Mouse (Mus musculus) midbrain, postnatal 0 days (tissue): Measurements from ENCODE around the gene Erf. TPM values are rescaled to one million over a fixed set of nuclear protein-coding genes. Genes with fewer than 3 reads are reported as not detected.

Experiments used
- ATAC-seq: fragments of 200-750 bp; cut with Nextera tagmentation; 2 replicates; pipeline ENCODE4 v1.8.0; 2017; ENCODE audit warnings: moderate number of reproducible peaks, mild to moderate bottlenecking, moderate TSS enrichment, moderate library complexity; ENCODE audit not compliant: low FRiP score
- DNase-seq: peaks from one replicate; pipeline ENCODE4 v3.0.0-alpha.2; 2015; ENCODE audit warnings: low spot score
- H3K27ac ChIP-seq: fragments of 300-500 bp; sonication (generic); 2 replicates; pipeline ENCODE4 v1.5.1; 2014; ENCODE audit warnings: low read depth, mild to moderate bottlenecking, low read length, mixed read lengths
- H3K27me3 ChIP-seq: fragments of 300-500 bp; sonication (generic); 2 replicates; pipeline ENCODE4 v1.6.1; 2014; ENCODE audit warnings: low read length, control low read depth, mixed read lengths; ENCODE audit not compliant: insufficient read depth
- H3K36me3 ChIP-seq: fragments of 300-500 bp; sonication (generic); 2 replicates; pipeline ENCODE4 v1.6.1; 2014; ENCODE audit warnings: low read length, control low read depth, mixed read lengths; ENCODE audit not compliant: insufficient read depth
- H3K4me1 ChIP-seq: fragments of 300-500 bp; sonication (generic); 2 replicates; pipeline ENCODE4 v1.6.1; 2014; ENCODE audit warnings: mild to moderate bottlenecking, control low read depth, antibody characterized with exemption, low read length, mixed read lengths; ENCODE audit not compliant: insufficient read depth
- H3K4me2 ChIP-seq: fragments of 300-500 bp; sonication (generic); 2 replicates; pipeline ENCODE4 v1.6.1; 2014; ENCODE audit warnings: low read depth, mild to moderate bottlenecking, low read length, mixed read lengths; ENCODE audit not compliant: poor library complexity, severe bottlenecking
- H3K4me3 ChIP-seq: fragments of 300-500 bp; sonication (generic); 2 replicates; pipeline ENCODE4 v1.5.1; 2014; ENCODE audit warnings: low read depth, mild to moderate bottlenecking, low read length, moderate library complexity
- H3K9ac ChIP-seq: fragments of 300-500 bp; sonication (generic); replicated peaks from 2 replicates; pipeline ENCODE4 v1.6.1; 2014; ENCODE audit warnings: mild to moderate bottlenecking, low read length, moderate library complexity, mixed read lengths; ENCODE audit not compliant: poor library complexity, severe bottlenecking
- H3K9me3 ChIP-seq: fragments of 300-500 bp; sonication (generic); 2 replicates; pipeline ENCODE4 v1.6.1; 2016; ENCODE audit warnings: low read length, control low read depth
- CTCF ChIP-seq: IDR thresholded peaks from 2 replicates; pipeline ENCODE4 v1.5.1; 2016; ENCODE audit warnings: antibody characterized with exemption, mild to moderate bottlenecking
- WGBS: fragments of 180-500 bp; shearing (Covaris S2); extraction: QIAGEN DNeasy Blood & Tissue Kit; methylation state at CpG from one replicate; pipeline ENCODE4 v1.1.7; 2014; 5-methylcytosine and 5-hydroxymethylcytosine counted together
- polyA plus RNA-seq: library from polyadenylated mRNA; unstranded; fragments of >200 nt; fragmentation: Nextera tagmentation; extraction: Ambion mirVana; gene quantifications from 2 replicates; pipeline ENCODE4 v1.2.1, GENCODE M21; 2015
- total RNA-seq: library from RNA; depleted of rRNA; stranded (reverse); fragments of >200 nt; gene quantifications from 2 replicates; pipeline ENCODE4 v1.2.3, GENCODE M21; 2014

The Erf gene
- total and polyA plus RNA-seq, 2 experiments from 2014 or later: 3.0 to 15.8 TPM

DNA sequence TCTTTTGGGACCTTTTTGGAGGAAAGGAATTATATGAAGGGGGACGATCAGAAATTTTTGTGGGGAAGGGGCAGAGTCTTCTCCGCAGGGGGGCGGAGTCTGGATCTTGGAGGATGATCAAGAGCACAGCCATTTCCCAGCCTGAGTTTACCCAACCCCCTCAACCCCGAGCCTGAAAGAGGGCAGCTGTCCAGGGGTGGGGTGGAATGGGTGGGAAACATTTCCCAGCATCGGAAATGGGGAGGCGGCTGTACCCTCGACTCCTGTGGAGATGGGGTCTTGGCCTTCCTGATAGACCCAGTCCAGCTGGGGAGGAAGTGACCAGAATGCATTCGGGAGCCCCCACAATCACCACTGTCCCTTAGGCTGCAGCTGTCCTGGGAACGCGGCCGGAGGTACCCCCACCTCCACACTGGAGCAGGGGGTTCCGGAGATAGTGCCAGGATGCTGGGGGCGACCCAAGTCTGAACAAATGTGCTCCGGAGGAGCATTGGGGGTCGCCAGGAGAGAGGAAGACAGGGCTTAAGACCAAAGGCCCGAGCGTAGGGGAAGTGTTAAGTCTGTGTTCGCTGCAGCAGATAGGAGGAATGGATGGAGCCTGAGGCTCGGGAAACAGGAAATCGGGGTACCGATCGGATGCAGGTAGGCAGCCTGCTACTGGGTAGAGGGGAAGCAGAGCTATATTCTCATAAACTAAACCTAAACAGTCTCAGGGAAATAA lies 670 bp upstream of the Erf start:
- H3K4me2 ChIP-seq: peak overlapping the region; percentile 99
- 0 out of 2 replicates have a peak, but pooled peaks have one; percentile 2 for TF ChIP-seq CTCF
- WGBS: 3% methylated on average over 22 of the region's 22 CpGs
- H3K9ac ChIP-seq: peak overlapping the region; percentile 74
- H3K9me3 ChIP-seq: no peaks in the 10 kb centered on the region
- H3K27me3 ChIP-seq: no peaks in the 10 kb centered on the region
- H3K27ac ChIP-seq: peak overlapping the region; percentile 44
- H3K36me3 ChIP-seq: no peaks in the 10 kb centered on the region
- H3K4me3 ChIP-seq: peak overlapping the region; percentile 83
- DNase-seq: peak; percentile 56
- peaks cover 28% of the 10 kb centered on the region; the same call in 1 of the 2 replicates for H3K4me1 ChIP-seq
- ATAC-seq: 0 out of 2 replicates have a peak, but pooled peaks have one; percentile 11

DNA sequence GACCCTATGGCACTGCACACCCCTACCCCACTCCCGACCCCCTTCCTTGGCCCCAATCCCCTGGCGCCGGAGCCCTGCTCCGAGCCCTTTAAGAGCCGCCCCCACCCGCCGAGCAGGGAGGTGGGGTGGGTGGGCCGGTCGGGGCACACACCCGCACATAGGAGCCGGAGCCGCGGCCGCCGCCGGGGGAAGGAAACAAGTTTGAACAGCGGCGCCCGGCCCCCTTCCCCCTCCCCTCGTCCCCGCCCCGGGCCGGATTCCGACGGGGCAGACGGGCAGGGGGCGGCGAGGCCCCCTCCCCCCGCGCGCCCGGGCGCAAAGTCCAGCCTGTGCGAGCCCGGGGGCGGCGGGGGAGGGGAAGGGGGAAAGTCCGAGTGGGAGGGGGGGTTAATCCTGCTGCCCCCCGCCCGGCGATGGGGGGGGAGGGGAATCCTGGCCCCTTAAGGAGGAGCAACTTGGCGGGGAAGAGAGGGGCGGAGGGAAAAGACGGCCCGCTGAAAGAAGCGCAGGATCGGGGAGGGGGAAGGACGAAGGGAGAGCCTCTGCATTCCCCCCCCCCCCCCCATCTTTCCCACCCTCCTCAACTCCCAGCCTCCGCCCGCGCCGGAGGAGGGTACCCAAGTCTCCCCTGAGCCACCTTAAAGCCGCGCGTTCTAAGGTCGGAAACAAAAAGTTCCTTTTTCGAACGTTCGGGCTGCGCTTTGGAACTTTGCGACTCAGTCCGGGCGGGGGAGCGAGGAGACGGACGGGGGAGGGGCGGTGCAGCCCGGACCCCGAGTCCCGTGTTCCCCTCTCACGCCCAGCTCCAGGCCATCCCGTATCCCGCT lies 1.0 kb downstream of the Erf start:
- Histone ChIP-seq H3K27ac (peak overlapping the region; percentile 79), H3K4me3 (peak overlapping the region; percentile 83), H3K36me3 (no peaks in the 10 kb centered on the region), H3K9ac (peak overlapping the region; percentile 74), H3K27me3 (no peaks in the 10 kb centered on the region), H3K4me2 (peak overlapping the region; percentile 99), H3K4me1 (peaks cover 28% of the 10 kb centered on the region; the same call in 1 of the 2 replicates), H3K9me3 (no peaks in the 10 kb centered on the region)
- under 1% methylated on average over 38 of the region's 73 CpGs for whole genome bisulfite sequencing
- no peak for TF ChIP-seq CTCF
- DNase-seq (peak; percentile 72), ATAC-seq (peak; percentile 25; the same call in 1 of the 2 replicates)

DNA sequence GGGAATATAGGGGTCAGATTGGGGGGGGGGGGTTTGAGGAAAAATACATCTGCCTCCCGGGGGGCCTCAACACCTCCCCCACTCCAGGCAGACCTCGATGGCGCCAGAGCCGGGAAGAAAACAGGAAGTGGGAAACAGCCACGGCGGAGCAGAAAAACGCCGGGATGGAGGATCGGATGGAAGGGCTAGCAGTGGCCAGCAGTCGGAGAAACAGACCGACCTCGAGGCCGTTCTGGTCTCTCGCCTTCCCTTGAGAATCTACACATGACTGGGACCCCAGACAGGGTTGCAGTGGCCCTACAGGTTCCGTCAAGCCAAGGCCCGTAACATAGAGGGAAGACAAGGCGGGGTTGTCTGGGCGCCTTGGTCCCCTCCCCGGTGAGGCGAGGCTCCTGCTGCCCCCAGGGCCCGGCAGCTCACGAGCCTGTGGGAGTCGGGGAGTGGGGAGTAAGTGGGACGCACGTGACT lies 1.7 kb downstream of the Erf start:
- no peak for TF ChIP-seq CTCF
- ATAC-seq (0 out of 2 replicates have a peak, but pooled peaks have one; percentile 6), DNase-seq (no peak)
- Histone ChIP-seq H3K9ac (peak overlapping the region; percentile 74), H3K9me3 (no peaks in the 10 kb centered on the region), H3K4me3 (peak overlapping the region; percentile 83), H3K27me3 (no peaks in the 10 kb centered on the region), H3K4me1 (peaks cover 28% of the 10 kb centered on the region; the same call in 1 of the 2 replicates), H3K27ac (peak overlapping the region; percentile 79), H3K36me3 (no peaks in the 10 kb centered on the region), H3K4me2 (peak overlapping the region; percentile 99)
- 2% methylated on average over 23 of the region's 25 CpGs for WGBS

DNA sequence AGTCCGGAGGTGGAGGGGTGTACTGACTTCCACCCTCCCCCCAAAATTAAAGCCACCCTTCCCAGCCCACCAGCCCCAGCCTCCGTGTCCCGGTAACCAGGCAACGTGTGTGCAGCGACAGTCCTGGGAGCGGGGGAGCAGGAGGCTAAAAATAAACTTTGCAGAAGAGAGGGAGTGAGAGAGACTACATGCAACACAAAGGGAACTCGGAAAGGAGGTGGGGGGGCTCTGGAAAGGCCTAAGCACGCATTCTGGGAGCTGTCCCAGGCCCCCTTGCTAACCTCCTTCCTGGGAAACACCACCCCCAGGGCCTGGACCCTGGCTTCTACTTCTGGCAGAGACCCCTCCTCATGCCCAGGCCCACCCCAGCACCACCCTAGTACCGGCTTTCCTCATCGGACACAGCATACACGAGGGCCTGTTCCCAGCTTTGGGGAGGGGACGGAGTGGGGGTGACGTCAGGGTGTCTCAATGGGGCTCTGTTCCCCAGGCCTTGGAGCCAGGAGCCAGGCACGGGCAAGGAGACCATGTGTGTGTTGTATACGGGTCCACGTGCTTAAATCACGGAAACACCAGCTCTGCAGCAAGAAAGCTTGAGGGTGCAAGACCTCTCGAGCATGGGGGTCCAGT lies 2.4 kb downstream of the Erf start:
- peak overlapping the region; percentile 42; the same call in 1 of the 2 replicates for H3K9ac ChIP-seq
- H3K4me3 ChIP-seq: peak overlapping the region; percentile 83
- ATAC-seq (peak; percentile 41), DNase-seq (peak; percentile 71)
- peak overlapping the region; percentile 79 for H3K27ac ChIP-seq
- WGBS: 4% methylated on average over 18 of the region's 18 CpGs
- H3K27me3 ChIP-seq: no peaks in the 10 kb centered on the region
- no peak for TF ChIP-seq CTCF
- peaks cover 28% of the 10 kb centered on the region; the same call in 1 of the 2 replicates for H3K4me1 ChIP-seq
- H3K9me3 ChIP-seq: no peaks in the 10 kb centered on the region
- H3K36me3 ChIP-seq: no peaks in the 10 kb centered on the region
- peak overlapping the region; percentile 99 for H3K4me2 ChIP-seq

DNA sequence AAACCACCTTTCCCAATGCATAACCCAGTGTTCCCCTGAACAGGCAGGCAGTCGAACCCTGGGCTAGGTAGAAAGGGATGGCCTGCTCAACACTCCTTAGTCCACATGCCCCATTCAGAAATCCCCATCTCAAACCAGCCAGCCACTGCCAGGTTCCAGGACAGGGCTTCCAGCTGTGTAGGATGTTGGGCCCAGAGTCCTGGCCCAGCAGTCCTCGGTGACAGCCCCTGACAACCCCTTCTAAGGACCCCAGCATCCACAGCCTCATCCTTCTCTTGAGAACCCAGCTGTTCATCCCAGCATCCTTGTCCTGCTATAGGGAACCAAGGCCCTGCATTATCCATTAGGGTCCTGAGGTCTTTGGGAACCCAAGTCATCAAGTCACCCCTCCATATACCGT lies 3.1 kb downstream of the Erf start:
- Histone ChIP-seq H3K4me1 (peaks cover 28% of the 10 kb centered on the region; the same call in 1 of the 2 replicates), H3K4me2 (peak overlapping the region; percentile 99), H3K27me3 (no peaks in the 10 kb centered on the region), H3K36me3 (no peaks in the 10 kb centered on the region), H3K27ac (peak overlapping the region; percentile 79), H3K4me3 (peak overlapping the region; percentile 83), H3K9ac (peak overlapping the region; percentile 42; the same call in 1 of the 2 replicates), H3K9me3 (no peaks in the 10 kb centered on the region)
- DNase-seq (no peak), ATAC-seq (no peak)
- 17% methylated on average over 3 of the region's 3 CpGs for WGBS
- TF ChIP-seq CTCF: no peak
